Mouse (Mus musculus) liver, adult 2 months (tissue): Measurements from ENCODE around the gene Relb.

ENCODE experiments used
- CTCF ChIP-seq: fragments of 200-500 bp; IDR thresholded peaks from 2 replicates; pipeline ENCODE4 v1.5.1; 2011; ENCODE audit warnings: low read depth, low read length, control low read depth
- POLR2A ChIP-seq: fragments of 200-500 bp; IDR thresholded peaks from 2 replicates; pipeline ENCODE4 v1.6.1; 2011; ENCODE audit warnings: low read length, control low read depth; ENCODE audit not compliant: insufficient read depth; ENCODE audit errors: extremely low read depth

- no peak for TF ChIP-seq CTCF
- no peak for TF ChIP-seq POLR2A
Observed at GRCm38 (mm10) chr7:19561431-19561764, 67.8 kb downstream of the Relb start.
